Mouse (Mus musculus): ENCODE data around the gene Zfp956.
"Not testable (repeated sequence)": the region's sequence is repeated elsewhere in the genome, so short reads cannot be mapped to it uniquely, and the experiment has no call there.

- TF ChIP-seq EP300, CTCF (IDR thresholded peaks at IDR 0.05; ENCODE audit: low read depth): not testable (repeated sequence)
Observed at GRCm38 (mm10) chr6:47968166-47968565, 15.0 kb downstream of the Zfp956 start.
